ENCODE assay signal across 12 mouse cellular contexts in genomic region chr16:21868651-21869050, GRCm38 (mm10).
DNase-seq lines count a peak whose midpoint lies in the region; ATAC-seq lines count a peak whose summit lies in the region.
"Had no signal": no experiment of that assay in that cellular context is flagged by ENCODE, and none has a peak within 500 bp of the region (broad histone marks: within the 10 kb centered on the region; RNA-seq: fewer than 3 reads in every experiment).

No protein-coding gene starts in this region.

- no peak overlapping the region for H3K4me2 ChIP-seq in midbrain, embryonic 12.5 days (replicated peaks)
- no peak overlapping the region for H3K4me2 ChIP-seq in midbrain, embryonic 11.5 days
- H3K4me2 ChIP-seq in limb, embryonic 11.5 days (ENCODE audit: low read depth, severe bottlenecking) = no peak overlapping the region; the same call in 1 of the 2 replicates
- H3K4me2 ChIP-seq: heart, embryonic 11.5 days; limb, embryonic 13.5 days; lung, embryonic 14.5 days had no signal

- H3K9me3 ChIP-seq in midbrain, embryonic 12.5 days = no peaks in the 10 kb centered on the region
- no peaks in the 10 kb centered on the region for H3K9me3 ChIP-seq in midbrain, embryonic 11.5 days (ENCODE audit: control insufficient read depth, low read length)
- H3K9me3 ChIP-seq in embryonic facial prominence, embryonic 10.5 days = no peaks in the 10 kb centered on the region
- H3K9me3 ChIP-seq in limb, embryonic 11.5 days (ENCODE audit: control insufficient read depth, low read length) = no peaks in the 10 kb centered on the region
- H3K9me3 ChIP-seq: limb, embryonic 13.5 days had no signal

- H3K27me3 ChIP-seq in midbrain, embryonic 12.5 days = no peaks in the 10 kb centered on the region
- H3K27me3 ChIP-seq in midbrain, embryonic 11.5 days (ENCODE audit: control insufficient read depth, insufficient read depth, low read length) = no peaks in the 10 kb centered on the region
- H3K27me3 ChIP-seq in embryonic facial prominence, embryonic 10.5 days (replicated peaks; ENCODE audit: low read depth, poor library complexity, severe bottlenecking) = no peaks in the 10 kb centered on the region
- H3K27me3 ChIP-seq in limb, embryonic 11.5 days (ENCODE audit: control insufficient read depth, insufficient read depth, low read length) = no peaks in the 10 kb centered on the region
- H3K27me3 ChIP-seq: limb, embryonic 13.5 days had no signal

- H3K36me3 ChIP-seq in midbrain, embryonic 12.5 days = no peaks in the 10 kb centered on the region
- no peaks in the 10 kb centered on the region for H3K36me3 ChIP-seq in midbrain, embryonic 11.5 days (ENCODE audit: control insufficient read depth, insufficient read depth, low read length)
- H3K36me3 ChIP-seq in embryonic facial prominence, embryonic 10.5 days (replicated peaks) = no peaks in the 10 kb centered on the region
- no peaks in the 10 kb centered on the region for H3K36me3 ChIP-seq in limb, embryonic 11.5 days (ENCODE audit: control insufficient read depth, insufficient read depth, low read length)
- H3K36me3 ChIP-seq: limb, embryonic 13.5 days had no signal

- peak overlapping the region; percentile 76 for H3K27ac ChIP-seq in midbrain, embryonic 12.5 days (replicated peaks)
- H3K27ac ChIP-seq in midbrain, embryonic 11.5 days (ENCODE audit: low read depth, low read length) = no peak overlapping the region
- peak overlapping the region; percentile 77 for H3K27ac ChIP-seq in embryonic facial prominence, embryonic 10.5 days (replicated peaks)
- 0 out of 2 replicates have a peak overlapping the region, but pooled peaks have one; percentile 23 for H3K27ac ChIP-seq in limb, embryonic 11.5 days (replicated peaks; ENCODE audit: low read depth, low read length)
- H3K27ac ChIP-seq: limb, embryonic 13.5 days had no signal

- no peak overlapping the region for H3K9ac ChIP-seq in midbrain, embryonic 12.5 days (replicated peaks)
- no peak overlapping the region for H3K9ac ChIP-seq in midbrain, embryonic 11.5 days (ENCODE audit: low read length)
- H3K9ac ChIP-seq in limb, embryonic 11.5 days (ENCODE audit: low read length) = no peak overlapping the region
- H3K9ac ChIP-seq: limb, embryonic 13.5 days; lung, embryonic 14.5 days had no signal

- ATAC-seq in midbrain, embryonic 12.5 days (ENCODE audit: low FRiP score, low read depth) = no peak
- ATAC-seq in midbrain, embryonic 11.5 days (ENCODE audit: low FRiP score) = no peak
- ATAC-seq in limb, embryonic 11.5 days (ENCODE audit: insufficient number of reproducible peaks, low FRiP score, low TSS enrichment, low read depth) = no peak

- H3K4me1 ChIP-seq in midbrain, embryonic 12.5 days = peaks cover 39% of the 10 kb centered on the region
- H3K4me1 ChIP-seq in midbrain, embryonic 11.5 days (ENCODE audit: control insufficient read depth, insufficient read depth, low read length) = peaks cover 4% of the 10 kb centered on the region; the same call in 1 of the 2 replicates
- H3K4me1 ChIP-seq in embryonic facial prominence, embryonic 10.5 days = peaks cover 61% of the 10 kb centered on the region
- H3K4me1 ChIP-seq in limb, embryonic 11.5 days (ENCODE audit: control insufficient read depth, insufficient read depth, low read length) = peaks cover 18% of the 10 kb centered on the region

- no peak for DNase-seq in midbrain, embryonic 11.5 days (ENCODE audit: low spot score, missing footprints)
- DNase-seq in embryonic facial prominence, embryonic 10.5 days (ENCODE audit: low spot score) = no peak
- DNase-seq in limb, embryonic 11.5 days (ENCODE audit: low spot score) = no peak
- DNase-seq in retina, postnatal 1 day = peak; percentile 60
- DNase-seq in right cerebral cortex, postnatal 25 days = no peak
- no peak for DNase-seq in right cerebral cortex, postnatal 36 days (ENCODE audit: low spot score in 2 of 2)
- DNase-seq: kidney, postnatal 14 days; lung, embryonic 14.5 days; thymus, postnatal 36 days had no signal

- 48% methylated on average over 6 of the region's 6 CpGs for WGBS in midbrain, embryonic 12.5 days
- WGBS in midbrain, embryonic 11.5 days = 71% methylated on average over 6 of the region's 6 CpGs
- 66% methylated on average over 6 of the region's 6 CpGs for WGBS in embryonic facial prominence, embryonic 10.5 days
- WGBS in limb, embryonic 11.5 days = 35% methylated on average over 6 of the region's 6 CpGs

- no peak overlapping the region for H3K4me3 ChIP-seq in midbrain, embryonic 12.5 days
- H3K4me3 ChIP-seq in midbrain, embryonic 11.5 days (ENCODE audit: low read depth, low read length) = no peak overlapping the region
- H3K4me3 ChIP-seq in embryonic facial prominence, embryonic 10.5 days = no peak overlapping the region
- H3K4me3 ChIP-seq in limb, embryonic 11.5 days (ENCODE audit: low read depth, low read length) = no peak overlapping the region
- H3K4me3 ChIP-seq: limb, embryonic 13.5 days had no signal
